Mouse (Mus musculus): ENCODE data around the gene Mgat5.

GRCm38 (mm10) chr1:127338833-127339487, 134.1 kb downstream of the Mgat5 start:
- TF ChIP-seq POLR2A (IDR thresholded peaks at IDR 0.05; ENCODE audit: insufficient read length, low read depth) (no peak), MYOD1 (IDR thresholded peaks at IDR 0.05; ENCODE audit: control insufficient read depth in 1 of 3, insufficient read length in 2 of 3, low read depth in 2 of 3) (peak; percentile 58 to 97 (median 70)), POLR2AphosphoS2 (IDR thresholded peaks at IDR 0.05; ENCODE audit: insufficient read length, low read depth) (no peak), MYOG (IDR thresholded peaks at IDR 0.05; ENCODE audit: control insufficient read depth in 1 of 3, insufficient read depth in 1 of 3, insufficient read length in 2 of 3, low read depth in 2 of 3) (peak; percentile 89 to 99 (median 94)), USF1 (IDR thresholded peaks at IDR 0.05; ENCODE audit: low read depth) (no peak), REST (IDR thresholded peaks at IDR 0.05; ENCODE audit: insufficient read depth, insufficient read length) (no peak), TCF12 (IDR thresholded peaks at IDR 0.05; ENCODE audit: insufficient read depth, poor library complexity, severe bottlenecking) (peak; percentile 91), E2F4 (IDR thresholded peaks at IDR 0.05; ENCODE audit: insufficient read depth) (no peak)
